Mouse (Mus musculus) kidney, adult 2 months (tissue): ENCODE results near the gene Gli2. TPM values are rescaled to one million over a fixed set of nuclear protein-coding genes. Genes with fewer than 3 reads are reported as not detected.

ENCODE experiments used
- DNase-seq: peaks from one replicate; pipeline ENCODE4 v3.0.0; 2021
- H3K27ac ChIP-seq: fragments of 200-500 bp; 2 replicates; pipeline ENCODE4 v1.5.1; 2012; ENCODE audit warnings: low read depth, low read length, control low read depth, inconsistent platforms; ENCODE audit not compliant: insufficient read depth
- H3K27me3 ChIP-seq: fragments of 200-500 bp; replicated peaks from 2 replicates; pipeline ENCODE4 v1.6.1; 2012; ENCODE audit warnings: mild to moderate bottlenecking, moderate library complexity, low read length, inconsistent platforms; ENCODE audit not compliant: control insufficient read depth, insufficient read depth
- H3K36me3 ChIP-seq: fragments of 200-500 bp; 2 replicates; pipeline ENCODE4 v1.6.1; 2012; ENCODE audit warnings: mild to moderate bottlenecking, moderate library complexity, low read length, inconsistent platforms; ENCODE audit not compliant: control insufficient read depth, insufficient read depth
- H3K4me1 ChIP-seq: fragments of 200-500 bp; 2 replicates; pipeline ENCODE4 v1.6.1; 2011; ENCODE audit warnings: low read length; ENCODE audit not compliant: control insufficient read depth, insufficient read depth
- H3K4me3 ChIP-seq: fragments of 200-500 bp; 2 replicates; pipeline ENCODE4 v1.5.1; 2011; ENCODE audit warnings: mild to moderate bottlenecking, low read depth, low read length, control low read depth; ENCODE audit not compliant: insufficient read depth
- CTCF ChIP-seq: fragments of 200-500 bp; conservative IDR thresholded peaks from 2 replicates; pipeline ENCODE4 v1.5.1; 2011; ENCODE audit warnings: low read depth, mild to moderate bottlenecking, control low read depth, low read length, moderate library complexity, mixed read lengths; ENCODE audit not compliant: insufficient read depth, insufficient read length
- POLR2A ChIP-seq: fragments of 200-500 bp; IDR thresholded peaks from one replicate; pipeline ENCODE4 v1.6.1; 2011; ENCODE audit warnings: low read depth, low read length, control low read depth
- WGBS: fragments of 180-500 bp; shearing (Covaris S2); methylation state at CpG from one replicate; pipeline ENCODE4 v1.1.7; 2018; 5-methylcytosine and 5-hydroxymethylcytosine counted together
- polyA plus RNA-seq: library from polyadenylated mRNA; depleted of rRNA; stranded (reverse); fragments of >200 nt; gene quantifications from 2 replicates; pipeline ENCODE4 v1.2.3, GENCODE M21; 2012; rRNA removed

The Gli2 gene
- 0.44 and 0.52 TPM in 2 replicates for polyA plus RNA-seq

- Histone ChIP-seq H3K4me1 (no peaks in the 10 kb centered on the region), H3K4me3 (peak within 1 kb of the TSS; percentile 45), H3K36me3 (no peaks in the 10 kb centered on the region), H3K27ac (no peak within 1 kb of the TSS), H3K27me3 (peaks cover 4% of the 10 kb centered on the region; the same call in 1 of the 2 replicates)
- WGBS, result 1% methylated on average over 42 of the region's 42 CpGs
- peak; percentile 81 for DNase-seq
- TF ChIP-seq POLR2A (no peak), CTCF (peak; percentile 64)
Measured at GRCm38 (mm10) chr1:119053402-119053841, at the start of gene Gli2. Gene Gli2, minus strand, starts transcription at chr1:119053619.

GRCm38 (mm10) chr1:119097921-119098521, 44.6 kb upstream of the Gli2 start:
- no peak for TF ChIP-seq CTCF
- 33% methylated on average over 13 of the region's 13 CpGs for WGBS
- DNase-seq, result peak; percentile 43
- H3K4me3 ChIP-seq, result no peak overlapping the region
- no peaks in the 10 kb centered on the region for H3K36me3 ChIP-seq
- H3K27ac ChIP-seq, result no peak overlapping the region
- H3K27me3 ChIP-seq, result no peaks in the 10 kb centered on the region
- no peaks in the 10 kb centered on the region for H3K4me1 ChIP-seq

- TF ChIP-seq POLR2A (no peak), CTCF (peak; percentile 90)
- Histone ChIP-seq H3K4me1 (no peaks in the 10 kb centered on the region), H3K36me3 (no peaks in the 10 kb centered on the region), H3K27me3 (no peaks in the 10 kb centered on the region), H3K27ac (no peak overlapping the region), H3K4me3 (no peak overlapping the region)
- WGBS, result 12% methylated on average over 8 of the region's 8 CpGs
- DNase-seq, result peak; percentile 68
Measured at GRCm38 (mm10) chr1:119093739-119094138, 40.3 kb upstream of the Gli2 start.

GRCm38 (mm10) chr1:119089887-119090620, 36.6 kb upstream of the Gli2 start:
- TF ChIP-seq POLR2A (no peak), CTCF (no peak)
- H3K27me3 ChIP-seq, result no peaks in the 10 kb centered on the region
- WGBS, result 66% methylated on average over 18 of the region's 18 CpGs
- H3K27ac ChIP-seq, result no peak overlapping the region
- DNase-seq, result no peak
- no peaks in the 10 kb centered on the region for H3K4me1 ChIP-seq
- no peak overlapping the region for H3K4me3 ChIP-seq
- H3K36me3 ChIP-seq, result no peaks in the 10 kb centered on the region

- Histone ChIP-seq H3K27me3 (no peaks in the 10 kb centered on the region), H3K4me1 (no peaks in the 10 kb centered on the region), H3K4me3 (no peak overlapping the region), H3K27ac (no peak overlapping the region), H3K36me3 (no peaks in the 10 kb centered on the region)
- peak; percentile 83 for DNase-seq
- TF ChIP-seq POLR2A (no peak), CTCF (peak; percentile 96)
- 2% methylated on average over 3 of the region's 3 CpGs for WGBS
Measured at GRCm38 (mm10) chr1:119087539-119087938, 34.1 kb upstream of the Gli2 start.

GRCm38 (mm10) chr1:119085771-119086170, 32.4 kb upstream of the Gli2 start:
- Histone ChIP-seq H3K4me1 (no peaks in the 10 kb centered on the region), H3K27ac (no peak overlapping the region), H3K27me3 (no peaks in the 10 kb centered on the region), H3K4me3 (no peak overlapping the region), H3K36me3 (no peaks in the 10 kb centered on the region)
- TF ChIP-seq POLR2A, result no peak
- TF ChIP-seq CTCF, result no peak
- 67% methylated on average over 10 of the region's 10 CpGs for WGBS
- no peak for DNase-seq

GRCm38 (mm10) chr1:119083468-119083921, 30.1 kb upstream of the Gli2 start:
- H3K27me3 ChIP-seq, result no peaks in the 10 kb centered on the region
- peak; percentile 33 for DNase-seq
- no peaks in the 10 kb centered on the region for H3K36me3 ChIP-seq
- peak; percentile 56 for TF ChIP-seq CTCF
- no peak for TF ChIP-seq POLR2A
- WGBS, result 21% methylated on average over 10 of the region's 10 CpGs
- no peaks in the 10 kb centered on the region for H3K4me1 ChIP-seq
- H3K4me3 ChIP-seq, result no peak overlapping the region
- H3K27ac ChIP-seq, result no peak overlapping the region
